Mouse (Mus musculus): ENCODE measurements at regions not wholly inside any gene's neighbourhood (a gene's known extent, or its start where the extent isn't known, plus 50 kb on each side); places are given as distances from the start of the nearest gene placed in this dataset.

DNA sequence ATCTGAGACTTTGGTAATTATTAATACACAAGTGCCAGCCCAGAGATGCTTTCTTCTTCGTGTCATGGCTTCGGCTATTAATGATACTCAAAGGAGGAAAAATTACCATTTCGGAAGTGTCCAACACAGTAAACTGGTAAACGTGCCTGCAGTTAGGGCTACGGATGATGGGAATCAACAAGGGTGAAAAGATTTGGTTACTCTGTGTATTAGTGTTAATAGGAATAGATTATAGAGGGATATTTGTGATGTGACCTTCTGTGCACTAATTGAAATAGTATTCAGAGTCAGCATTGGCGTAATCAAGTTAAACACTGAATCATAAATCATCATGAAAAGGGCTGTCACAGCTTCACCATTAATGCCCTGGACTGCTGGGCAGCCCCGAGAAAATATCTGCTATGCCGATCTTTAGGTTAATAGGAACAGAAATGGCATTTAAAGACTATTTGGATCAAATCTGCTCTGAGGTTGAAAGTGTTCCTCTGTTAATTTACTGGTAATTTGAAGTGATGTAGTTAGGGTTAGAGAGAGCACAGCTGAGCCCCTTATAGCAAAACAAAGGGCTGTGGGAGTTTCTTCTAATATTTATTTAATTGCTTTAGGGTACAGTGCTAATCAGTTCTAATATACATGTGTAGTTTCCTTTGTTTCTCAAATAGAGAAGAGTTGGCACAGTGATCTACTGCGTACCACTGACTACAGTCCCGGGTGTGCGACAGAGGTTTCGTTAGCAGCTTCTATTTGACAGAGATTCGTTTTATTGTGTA is 160.7 kb downstream of the Rpl36a-ps1 start:
- 31% methylated on average over 13 of the region's 13 CpGs for WGBS
- Histone ChIP-seq H3K36me3 (no peaks in the 10 kb centered on the region), H3K27ac (replicated peaks) (no peak overlapping the region), H3K4me1 (peaks cover 11% of the 10 kb centered on the region), H3K27me3 (0 out of 2 replicates have a peak, but pooled peaks cover 5% of the 10 kb centered on the region), H3K9me3 (no peaks in the 10 kb centered on the region), H3K9ac (replicated peaks) (no peak overlapping the region), H3K4me3 (no peak overlapping the region), H3K4me2 (replicated peaks) (peak overlapping the region; percentile 23)
- no peak; the same call in 1 of the 2 replicates for ATAC-seq (replicated peaks)

DNA sequence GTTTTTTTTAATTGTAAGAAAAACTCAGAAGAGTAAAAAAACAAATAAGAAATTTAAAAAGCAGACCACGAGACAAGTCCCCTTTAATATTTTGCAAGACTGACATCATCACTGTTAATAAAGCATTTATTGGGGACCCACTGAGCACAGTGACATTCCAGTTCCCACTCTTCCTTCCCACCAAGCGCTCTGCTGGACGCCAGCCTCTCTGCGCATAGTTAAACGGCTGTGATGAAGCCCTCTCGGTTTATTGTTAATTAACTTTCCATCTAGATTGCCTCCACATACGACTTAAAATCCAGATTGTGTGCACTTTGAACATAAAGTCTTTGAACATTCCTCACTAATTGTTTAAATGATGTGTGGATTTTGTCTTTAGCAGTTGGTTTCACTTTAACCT is 161.7 kb downstream of the Rpl36a-ps1 start:
- ATAC-seq (replicated peaks), result no peak

DNA sequence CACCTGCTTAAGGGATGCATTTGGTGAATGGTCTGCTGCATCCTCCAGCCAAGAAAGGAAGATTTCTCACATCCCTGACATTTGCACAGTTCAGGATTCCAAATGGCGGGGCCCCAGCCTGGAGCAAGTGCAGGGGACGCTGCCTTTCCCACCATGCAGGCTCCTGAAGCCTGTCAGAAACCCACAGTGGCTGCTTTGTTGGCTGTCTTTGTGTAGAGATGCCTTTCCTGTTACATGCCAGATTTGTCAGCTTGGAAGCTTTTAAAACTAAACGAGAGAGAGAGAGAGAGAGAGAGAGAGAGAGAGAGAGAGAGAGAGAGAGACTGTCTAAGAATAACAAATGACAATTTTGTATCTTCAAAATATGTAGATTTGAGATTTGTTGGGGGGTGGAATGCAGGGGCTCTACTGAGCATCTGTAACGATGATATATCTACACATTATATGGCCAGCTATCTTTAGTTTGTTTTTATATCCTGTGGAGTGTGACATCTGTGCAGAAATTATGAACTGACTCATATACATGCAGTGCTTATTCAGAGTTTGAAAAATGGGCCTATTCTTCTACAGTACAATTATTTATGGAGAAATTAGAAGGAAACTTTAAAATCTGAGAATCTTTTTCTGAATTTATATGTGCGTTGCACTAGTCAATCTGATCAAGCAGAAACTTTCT is 164.0 kb downstream of the Rpl36a-ps1 start:
- H3K27me3 ChIP-seq, result no peaks in the 10 kb centered on the region
- no peak; the same call in 1 of the 2 replicates for ATAC-seq (replicated peaks)
- H3K36me3 ChIP-seq, result no peaks in the 10 kb centered on the region
- peaks cover 11% of the 10 kb centered on the region for H3K4me1 ChIP-seq
- no peak overlapping the region for H3K4me3 ChIP-seq
- 31% methylated on average over 5 of the region's 5 CpGs for WGBS
- H3K9me3 ChIP-seq, result no peaks in the 10 kb centered on the region
- no peak overlapping the region for H3K9ac ChIP-seq (replicated peaks)
- no peak overlapping the region for H3K27ac ChIP-seq (replicated peaks)
- H3K4me2 ChIP-seq (replicated peaks), result no peak overlapping the region

More for the DNA sequence above, 161.7 kb downstream of the Rpl36a-ps1 start:
- Histone ChIP-seq H3K36me3 (no peaks in the 10 kb centered on the region), H3K4me2 (replicated peaks) (no peak overlapping the region), H3K9ac (replicated peaks) (no peak overlapping the region), H3K27ac (replicated peaks) (no peak overlapping the region), H3K27me3 (0 out of 2 replicates have a peak, but pooled peaks cover 5% of the 10 kb centered on the region), H3K4me3 (no peak overlapping the region), H3K4me1 (peaks cover 11% of the 10 kb centered on the region), H3K9me3 (no peaks in the 10 kb centered on the region)
- WGBS, result 15% methylated on average over 7 of the region's 7 CpGs

DNA sequence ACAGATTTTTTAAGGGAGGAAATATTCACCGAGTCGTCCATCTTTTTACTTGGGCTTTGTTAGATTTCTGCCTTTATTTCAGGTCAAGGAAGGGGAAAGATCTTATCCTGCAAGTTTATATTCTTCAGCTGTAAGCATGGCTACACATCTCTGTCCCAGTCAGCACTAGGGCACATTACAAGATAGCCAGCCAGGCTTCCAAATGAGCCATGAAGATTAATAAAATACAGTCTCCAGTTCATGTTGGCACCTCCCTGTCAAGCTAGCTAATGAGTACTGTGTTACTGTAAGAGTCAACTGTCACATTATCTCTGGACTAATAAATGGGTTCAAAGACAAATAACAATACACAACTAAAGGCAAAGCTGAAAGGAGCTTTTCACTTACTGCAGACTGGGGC is 166.6 kb downstream of the Rpl36a-ps1 start:
- no peak overlapping the region for H3K4me3 ChIP-seq
- no peaks in the 10 kb centered on the region for H3K27me3 ChIP-seq
- H3K9me3 ChIP-seq, result no peaks in the 10 kb centered on the region
- H3K36me3 ChIP-seq, result no peaks in the 10 kb centered on the region
- H3K27ac ChIP-seq (replicated peaks), result no peak overlapping the region
- WGBS, result 69% methylated on average over 2 of the region's 2 CpGs
- no peak overlapping the region for H3K4me2 ChIP-seq (replicated peaks)
- H3K4me1 ChIP-seq, result peaks cover 3% of the 10 kb centered on the region; the same call in 1 of the 2 replicates
- H3K9ac ChIP-seq (replicated peaks), result no peak overlapping the region
- no peak for ATAC-seq (replicated peaks)

DNA sequence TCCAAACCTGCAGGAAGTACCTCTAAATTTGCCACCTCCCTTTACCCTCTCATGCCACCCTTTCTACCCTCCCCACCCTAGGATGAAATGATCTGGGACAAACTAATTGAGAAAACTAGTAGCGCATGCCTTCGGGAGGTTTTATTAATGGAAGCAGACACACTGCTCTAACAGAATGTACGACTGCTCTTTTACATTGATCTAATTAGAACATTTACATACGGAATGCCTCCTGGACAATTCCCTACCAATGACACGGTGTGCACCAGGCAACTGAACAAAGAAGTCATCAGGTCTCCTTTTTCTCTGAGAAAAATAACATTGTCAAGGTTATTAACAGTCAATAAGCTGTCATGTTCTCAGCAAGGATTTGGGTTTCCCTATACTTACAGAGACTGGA is 180.5 kb downstream of the Rpl36a-ps1 start:
- H3K4me2 ChIP-seq (replicated peaks), result no peak overlapping the region
- no peak overlapping the region for H3K9ac ChIP-seq (replicated peaks)
- peaks cover 7% of the 10 kb centered on the region; the same call in 1 of the 2 replicates for H3K4me1 ChIP-seq
- no peak overlapping the region for H3K27ac ChIP-seq (replicated peaks)
- peaks cover 23% of the 10 kb centered on the region for H3K27me3 ChIP-seq
- H3K36me3 ChIP-seq, result no peaks in the 10 kb centered on the region
- WGBS, result 33% methylated on average over 5 of the region's 5 CpGs
- no peak for ATAC-seq (replicated peaks)
- H3K9me3 ChIP-seq, result no peaks in the 10 kb centered on the region
- H3K4me3 ChIP-seq, result no peak overlapping the region

DNA sequence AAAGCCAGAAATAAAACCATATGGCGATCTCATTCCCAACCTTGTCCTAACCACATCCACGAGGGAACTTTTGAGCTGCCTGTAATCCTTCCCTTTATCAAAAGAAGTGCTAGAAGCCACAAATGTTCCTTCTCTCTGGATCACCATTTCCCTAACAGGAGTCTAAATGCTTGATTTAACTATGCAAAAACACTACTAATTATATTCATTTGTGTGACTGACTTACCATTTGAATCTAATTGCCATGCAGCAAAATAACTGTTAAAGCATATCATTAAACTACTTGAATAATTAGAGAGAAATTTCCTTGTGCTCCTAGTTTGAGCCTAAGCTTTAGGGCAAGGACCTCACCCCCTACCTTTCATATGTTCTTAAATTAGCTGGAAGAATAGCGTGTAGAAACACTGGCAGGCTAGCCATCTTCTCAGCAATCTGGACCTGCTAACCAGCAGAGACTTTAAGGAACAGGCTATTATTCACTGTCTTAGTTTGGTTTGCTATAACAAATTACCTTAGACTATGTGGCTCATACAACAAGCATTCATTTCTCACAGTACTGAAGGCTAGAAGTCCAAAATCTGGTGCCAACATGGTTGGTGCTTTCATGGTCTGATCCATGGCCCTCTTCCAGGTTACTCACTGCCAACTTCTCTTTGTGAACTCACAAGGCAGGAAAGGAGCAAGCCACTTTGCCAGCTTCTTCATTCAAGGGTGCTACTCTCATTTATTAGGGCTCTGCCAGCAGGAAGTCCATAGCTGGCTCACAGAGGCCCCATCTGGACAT is 183.7 kb downstream of the Rpl36a-ps1 start:
- Histone ChIP-seq H3K36me3 (no peaks in the 10 kb centered on the region), H3K4me3 (no peak overlapping the region), H3K27ac (replicated peaks) (no peak overlapping the region), H3K4me2 (replicated peaks) (no peak overlapping the region), H3K9me3 (no peaks in the 10 kb centered on the region), H3K9ac (replicated peaks) (no peak overlapping the region), H3K4me1 (peaks cover 7% of the 10 kb centered on the region; the same call in 1 of the 2 replicates), H3K27me3 (peaks cover 23% of the 10 kb centered on the region)
- ATAC-seq (replicated peaks), result peak; percentile 94
- 32% methylated on average over 3 of the region's 3 CpGs for WGBS

DNA sequence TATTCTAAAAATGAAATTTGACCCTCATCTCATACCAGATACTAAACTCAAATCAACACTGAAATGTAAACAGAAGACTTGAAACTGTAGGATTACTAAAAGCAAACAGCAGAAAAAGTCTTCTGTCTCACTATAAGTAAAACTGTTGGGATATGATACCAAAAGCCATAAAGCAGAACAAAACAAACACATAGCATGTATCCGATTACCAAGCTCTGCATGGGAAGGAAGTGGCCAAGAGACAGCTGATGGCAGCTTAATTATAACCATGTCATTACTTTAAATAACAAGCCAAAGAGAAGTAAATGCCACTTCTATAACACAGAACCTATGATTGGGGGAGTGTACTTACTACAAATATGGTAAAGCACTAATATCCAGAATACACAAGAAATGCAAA is 186.0 kb downstream of the Rpl36a-ps1 start:
- Histone ChIP-seq H3K4me3 (no peak overlapping the region), H3K9ac (replicated peaks) (no peak overlapping the region), H3K4me2 (replicated peaks) (no peak overlapping the region), H3K27ac (replicated peaks) (no peak overlapping the region), H3K36me3 (no peaks in the 10 kb centered on the region), H3K9me3 (no peaks in the 10 kb centered on the region), H3K27me3 (peaks cover 10% of the 10 kb centered on the region; the same call in 1 of the 2 replicates), H3K4me1 (peaks cover 7% of the 10 kb centered on the region; the same call in 1 of the 2 replicates)
- WGBS, result 76% methylated on average over 1 of the region's 1 CpGs
- ATAC-seq (replicated peaks), result no peak

DNA sequence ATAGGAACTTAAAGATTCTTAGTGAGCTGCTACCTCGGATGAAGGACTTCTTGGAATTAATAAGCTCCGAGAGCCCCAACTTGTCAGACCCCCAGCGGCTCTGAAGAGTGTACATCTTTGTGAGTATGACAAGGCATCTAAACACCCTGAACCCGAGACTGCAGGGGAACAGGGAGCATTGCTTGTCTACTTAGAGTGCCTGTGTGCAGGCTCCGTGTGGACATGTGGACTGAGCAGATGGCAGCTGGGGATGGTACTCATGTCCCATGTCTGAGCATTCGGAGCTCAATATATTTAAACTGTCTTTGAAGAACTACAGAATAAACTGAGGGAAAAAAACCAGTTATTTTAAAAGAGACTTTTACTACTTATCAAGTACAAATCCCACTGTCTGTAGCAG is 189.1 kb downstream of the Rpl36a-ps1 start:
- Histone ChIP-seq H3K27me3 (0 out of 2 replicates have a peak, but pooled peaks cover 4% of the 10 kb centered on the region), H3K4me1 (no peaks in the 10 kb centered on the region), H3K9ac (replicated peaks) (no peak overlapping the region), H3K36me3 (no peaks in the 10 kb centered on the region), H3K27ac (replicated peaks) (no peak overlapping the region), H3K4me2 (replicated peaks) (no peak overlapping the region), H3K4me3 (no peak overlapping the region), H3K9me3 (no peaks in the 10 kb centered on the region)
- ATAC-seq (replicated peaks), result no peak
- 73% methylated on average over 6 of the region's 6 CpGs for WGBS

DNA sequence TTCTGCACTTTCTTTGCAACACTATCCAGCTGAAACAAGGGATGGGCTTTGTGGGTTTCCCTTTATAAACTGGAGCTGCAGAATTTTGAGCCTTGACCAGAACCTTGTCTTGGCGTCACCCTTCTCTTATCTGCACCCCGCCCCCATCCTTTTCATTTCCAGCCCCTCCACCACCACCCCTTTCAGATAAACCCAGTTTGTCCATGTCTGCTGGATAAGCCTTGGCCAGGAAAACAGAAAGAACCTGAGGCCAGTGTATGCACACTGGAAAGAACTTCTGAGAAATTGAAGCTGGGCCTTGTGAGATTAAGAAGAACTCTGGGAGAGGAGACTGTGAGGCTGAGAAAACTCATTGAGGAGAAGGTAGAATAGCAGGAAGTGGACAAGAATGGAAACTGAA is 192.8 kb downstream of the Rpl36a-ps1 start:
- H3K4me1 ChIP-seq, result no peaks in the 10 kb centered on the region
- WGBS, result 85% methylated on average over 2 of the region's 2 CpGs
- no peaks in the 10 kb centered on the region for H3K36me3 ChIP-seq
- H3K9me3 ChIP-seq, result no peaks in the 10 kb centered on the region
- no peak overlapping the region for H3K9ac ChIP-seq (replicated peaks)
- H3K27me3 ChIP-seq, result no peaks in the 10 kb centered on the region
- no peak overlapping the region for H3K4me3 ChIP-seq
- no peak overlapping the region for H3K27ac ChIP-seq (replicated peaks)
- H3K4me2 ChIP-seq (replicated peaks), result no peak overlapping the region
- ATAC-seq (replicated peaks), result no peak

DNA sequence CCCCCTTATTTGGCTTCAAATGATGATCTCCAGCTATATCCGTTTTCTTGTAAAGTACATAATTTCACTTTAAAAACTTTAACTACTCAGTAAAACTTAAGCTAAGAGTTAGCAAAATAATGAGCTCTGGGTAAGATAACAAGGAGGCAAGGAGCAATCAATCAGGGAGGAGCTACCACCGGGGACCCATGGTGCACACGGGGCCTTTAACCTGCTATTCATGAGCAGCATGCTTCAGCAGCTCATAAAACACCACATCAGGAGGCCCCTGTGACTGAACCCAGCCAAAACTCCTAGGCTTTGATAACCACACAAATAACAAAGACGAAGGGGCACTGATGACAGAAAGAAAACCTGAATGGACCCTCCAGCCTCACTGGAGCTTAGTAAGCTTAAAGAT is 202.1 kb downstream of the Rpl36a-ps1 start:
- no peak for ATAC-seq (replicated peaks)
- Histone ChIP-seq H3K4me2 (replicated peaks) (no peak overlapping the region), H3K27ac (replicated peaks) (no peak overlapping the region), H3K36me3 (no peaks in the 10 kb centered on the region), H3K4me1 (no peaks in the 10 kb centered on the region), H3K9me3 (no peaks in the 10 kb centered on the region), H3K9ac (replicated peaks) (no peak overlapping the region), H3K4me3 (no peak overlapping the region), H3K27me3 (no peaks in the 10 kb centered on the region)
- WGBS, result 27% methylated on average over 4 of the region's 4 CpGs

DNA sequence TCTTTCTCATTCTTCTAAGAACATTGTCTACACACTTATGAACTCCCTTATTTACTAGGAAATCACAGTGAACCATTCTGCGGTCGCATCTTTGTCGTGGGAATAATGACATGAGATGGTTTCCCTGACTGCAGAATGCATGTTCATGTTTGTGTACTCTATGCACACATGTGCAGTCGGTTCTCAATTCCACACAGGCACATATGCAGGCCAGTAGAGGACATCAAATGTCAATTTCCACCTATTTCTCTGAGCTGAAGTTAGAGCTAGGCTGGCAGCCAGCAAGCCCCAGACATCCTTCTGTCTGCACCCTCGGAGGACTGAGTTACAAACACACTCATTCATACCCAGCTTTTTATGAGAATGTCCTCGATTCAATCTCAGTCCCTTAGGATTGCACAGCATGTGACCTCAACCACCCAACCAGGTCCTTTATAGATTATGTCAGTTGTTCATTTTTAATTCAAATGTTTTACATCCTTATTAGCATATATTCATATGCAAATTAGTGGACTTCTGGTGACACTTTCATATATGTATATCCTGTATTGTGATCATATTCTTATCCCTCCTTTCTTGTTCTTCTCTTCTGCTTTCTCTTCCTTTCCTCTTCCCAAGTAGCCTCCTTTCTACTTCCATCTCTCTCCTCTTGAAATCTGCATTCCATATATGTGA is 202.7 kb downstream of the Rpl36a-ps1 start:
- H3K36me3 ChIP-seq, result no peaks in the 10 kb centered on the region
- no peak overlapping the region for H3K9ac ChIP-seq (replicated peaks)
- no peak overlapping the region for H3K27ac ChIP-seq (replicated peaks)
- H3K4me2 ChIP-seq (replicated peaks), result no peak overlapping the region
- WGBS, result 60% methylated on average over 6 of the region's 6 CpGs
- H3K27me3 ChIP-seq, result no peaks in the 10 kb centered on the region
- ATAC-seq (replicated peaks), result no peak
- no peak overlapping the region for H3K4me3 ChIP-seq
- no peaks in the 10 kb centered on the region for H3K9me3 ChIP-seq
- H3K4me1 ChIP-seq, result no peaks in the 10 kb centered on the region
